Mouse (Mus musculus) lung, postnatal 0 days (tissue): Measurements from ENCODE around the gene Esp24.
"Not testable (repeated sequence)": the region's sequence is repeated elsewhere in the genome, so short reads cannot be mapped to it uniquely, and the experiment has no call there.

Experiments used
- CTCF ChIP-seq: IDR thresholded peaks from 2 replicates; pipeline ENCODE4 v1.5.1; 2016; ENCODE audit warnings: antibody characterized with exemption, mild to moderate bottlenecking
- EP300 ChIP-seq: IDR thresholded peaks from 2 replicates; pipeline ENCODE4 v1.6.1; 2016; ENCODE audit warnings: antibody characterized with exemption, mild to moderate bottlenecking, control low read depth

DNA sequence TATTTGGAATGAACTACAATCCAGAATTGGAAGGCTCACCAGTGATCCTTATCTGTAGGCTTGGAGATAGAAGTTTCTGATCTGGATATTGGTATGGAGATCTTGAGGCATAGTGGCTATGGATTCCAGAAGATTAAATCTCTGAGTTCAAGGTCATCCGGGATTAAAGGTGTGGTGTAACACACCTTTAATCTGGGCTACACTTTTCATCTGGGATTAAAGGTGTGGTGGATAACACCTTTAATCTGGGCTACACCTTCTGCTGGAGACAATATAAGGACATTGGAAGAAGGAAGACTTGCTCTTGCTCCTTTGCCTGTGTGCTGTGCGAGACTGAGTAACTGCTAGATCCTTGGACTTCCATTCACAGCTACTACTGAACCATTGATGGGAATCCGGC lies at the start of gene Esp24:
- not testable (repeated sequence) for TF ChIP-seq CTCF, EP300
